Mouse (Mus musculus) stomach, embryonic 15.5 days (tissue): Measurements from ENCODE around the gene Odf4. TPM values are rescaled to one million over a fixed set of nuclear protein-coding genes. Genes with fewer than 3 reads are reported as not detected.

Source experiments
- ATAC-seq: fragments of 200-750 bp; cut with Nextera tagmentation; 2 replicates; pipeline ENCODE4 v1.8.0; 2017; ENCODE audit warnings: low read depth, moderate number of reproducible peaks, moderate TSS enrichment; ENCODE audit not compliant: insufficient read depth, low FRiP score
- H3K27ac ChIP-seq: fragments of 300-500 bp; sonication (generic); 2 replicates; pipeline ENCODE4 v1.5.1; 2015; ENCODE audit warnings: mild to moderate bottlenecking, inconsistent platforms
- H3K27me3 ChIP-seq: fragments of 300-500 bp; sonication (generic); replicated peaks from 2 replicates; pipeline ENCODE4 v1.6.1; 2015; ENCODE audit warnings: inconsistent platforms
- H3K36me3 ChIP-seq: fragments of 300-500 bp; sonication (generic); 2 replicates; pipeline ENCODE4 v1.6.1; 2015; ENCODE audit warnings: inconsistent platforms
- H3K4me1 ChIP-seq: fragments of 300-500 bp; sonication (generic); 2 replicates; pipeline ENCODE4 v1.6.1; 2015; ENCODE audit warnings: inconsistent platforms
- H3K4me2 ChIP-seq: fragments of 300-500 bp; sonication (generic); 2 replicates; pipeline ENCODE4 v1.6.1; 2015; ENCODE audit warnings: mild to moderate bottlenecking, inconsistent platforms
- H3K4me3 ChIP-seq: fragments of 300-500 bp; sonication (generic); replicated peaks from 2 replicates; pipeline ENCODE4 v1.5.1; 2015; ENCODE audit warnings: inconsistent platforms
- H3K9ac ChIP-seq: fragments of 300-500 bp; sonication (generic); 2 replicates; pipeline ENCODE4 v1.6.1; 2015; ENCODE audit warnings: inconsistent platforms
- H3K9me3 ChIP-seq: fragments of 300-500 bp; sonication (generic); 2 replicates; pipeline ENCODE4 v1.6.1; 2016; ENCODE audit warnings: inconsistent platforms
- WGBS: fragments of 180-500 bp; shearing (Covaris S2); methylation state at CpG from one replicate; pipeline ENCODE4 v1.1.7; 2015; 5-methylcytosine and 5-hydroxymethylcytosine counted together
- polyA plus RNA-seq: library from polyadenylated mRNA; unstranded; fragments of >200 nt; fragmentation: Nextera tagmentation; extraction: Ambion mirVana; gene quantifications from 2 replicates; pipeline ENCODE4 v1.2.1, GENCODE M21; 2015

Odf4 gene
- polyA plus RNA-seq, 1 experiment from 2014 or later: not detected

- no peaks in the 10 kb centered on the region for H3K27me3 ChIP-seq
- H3K4me1 ChIP-seq: no peaks in the 10 kb centered on the region
- H3K4me2 ChIP-seq: no peak overlapping the region
- ATAC-seq: no peak
- no peak overlapping the region for H3K27ac ChIP-seq
- H3K9ac ChIP-seq: no peak overlapping the region
- H3K4me3 ChIP-seq: no peak overlapping the region
- 82% methylated on average over 5 of the region's 5 CpGs for WGBS
- H3K36me3 ChIP-seq: no peaks in the 10 kb centered on the region
- no peaks in the 10 kb centered on the region for H3K9me3 ChIP-seq
Observed at GRCm38 (mm10) chr11:68886091-68886490, 40.8 kb downstream of the Odf4 start.

- H3K36me3 ChIP-seq: no peaks in the 10 kb centered on the region
- ATAC-seq: peak; percentile 72; the same call in 1 of the 2 replicates
Observed at GRCm38 (mm10) chr11:68884368-68884767, 42.5 kb downstream of the Odf4 start.

GRCm38 (mm10) chr11:68883843-68884242 lies 43.0 kb downstream of the Odf4 start:
- Histone ChIP-seq H3K4me2 (no peak overlapping the region), H3K36me3 (no peaks in the 10 kb centered on the region), H3K4me1 (no peaks in the 10 kb centered on the region), H3K9me3 (no peaks in the 10 kb centered on the region), H3K27ac (no peak overlapping the region), H3K27me3 (no peaks in the 10 kb centered on the region), H3K4me3 (no peak overlapping the region), H3K9ac (no peak overlapping the region)
- no peak for ATAC-seq
- 79% methylated on average over 2 of the region's 2 CpGs for whole genome bisulfite sequencing

More at GRCm38 (mm10) chr11:68884368-68884767, 42.5 kb downstream of the Odf4 start:
- H3K4me3 ChIP-seq: no peak overlapping the region
- no peak overlapping the region for H3K27ac ChIP-seq
- no peak overlapping the region for H3K9ac ChIP-seq
- H3K4me1 ChIP-seq: no peaks in the 10 kb centered on the region
- WGBS: 62% methylated on average over 5 of the region's 5 CpGs
- no peak overlapping the region for H3K4me2 ChIP-seq
- no peaks in the 10 kb centered on the region for H3K9me3 ChIP-seq
- no peaks in the 10 kb centered on the region for H3K27me3 ChIP-seq

GRCm38 (mm10) chr11:68882107-68882506 lies 44.8 kb downstream of the Odf4 start:
- Histone ChIP-seq H3K36me3 (no peaks in the 10 kb centered on the region), H3K4me1 (no peaks in the 10 kb centered on the region), H3K4me3 (no peak overlapping the region), H3K9me3 (no peaks in the 10 kb centered on the region), H3K27ac (no peak overlapping the region), H3K4me2 (peak overlapping the region; percentile 3; the same call in 1 of the 2 replicates), H3K27me3 (no peaks in the 10 kb centered on the region), H3K9ac (no peak overlapping the region)
- ATAC-seq: no peak
- 20% methylated on average over 14 of the region's 14 CpGs for WGBS

DNA sequence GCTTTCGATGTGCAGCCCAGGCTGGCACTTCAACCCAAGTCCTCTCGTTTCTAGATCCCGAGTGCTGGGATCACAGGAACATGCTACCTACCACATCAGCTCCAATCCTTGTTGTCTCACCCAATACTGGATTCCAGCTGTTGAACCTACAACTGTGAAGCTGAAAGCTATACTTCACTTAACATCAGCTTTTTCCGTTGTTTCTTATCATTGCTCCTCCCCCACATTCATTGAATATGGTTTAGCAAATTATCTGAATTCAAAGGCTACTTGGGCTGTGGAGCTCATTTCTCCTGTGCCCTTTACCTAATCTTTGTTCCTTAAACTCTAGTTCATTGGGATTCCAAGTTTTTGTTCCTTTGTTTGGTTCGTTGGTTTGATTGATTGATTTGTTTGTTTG lies 48.1 kb downstream of the Odf4 start:
- H3K4me3 ChIP-seq: no peak overlapping the region
- H3K4me1 ChIP-seq: no peaks in the 10 kb centered on the region
- H3K27ac ChIP-seq: no peak overlapping the region
- no peaks in the 10 kb centered on the region for H3K27me3 ChIP-seq
- 84% methylated on average over 5 of the region's 5 CpGs for whole genome bisulfite sequencing
- ATAC-seq: no peak
- H3K4me2 ChIP-seq: no peak overlapping the region
- H3K9me3 ChIP-seq: no peaks in the 10 kb centered on the region
- H3K9ac ChIP-seq: no peak overlapping the region
- no peaks in the 10 kb centered on the region for H3K36me3 ChIP-seq

DNA sequence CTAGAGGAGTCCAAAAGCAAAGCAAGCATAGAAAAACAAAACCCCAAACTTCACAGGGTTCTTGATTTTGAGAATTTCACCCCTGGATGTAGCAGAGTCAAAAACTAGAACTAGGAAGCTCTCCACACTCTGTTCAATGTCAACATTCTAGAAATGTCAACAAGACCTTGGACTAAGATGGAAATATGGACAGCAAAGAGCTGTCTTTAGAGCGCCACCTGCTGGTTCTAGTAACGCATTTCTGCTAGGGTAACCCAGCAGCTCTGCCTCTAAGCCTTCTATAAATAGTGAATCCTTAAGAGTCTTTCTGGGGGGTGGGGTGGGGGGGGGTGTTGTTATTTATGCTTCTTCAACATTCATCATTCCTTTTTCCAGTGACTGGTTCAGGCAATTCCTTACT lies 52.0 kb downstream of the Odf4 start:
- no peak overlapping the region for H3K27ac ChIP-seq
- 0% methylated on average over 2 of the region's 2 CpGs for WGBS
- H3K36me3 ChIP-seq: no peaks in the 10 kb centered on the region
- no peaks in the 10 kb centered on the region for H3K9me3 ChIP-seq
- H3K4me2 ChIP-seq: no peak overlapping the region
- no peak overlapping the region for H3K4me3 ChIP-seq
- no peak overlapping the region for H3K9ac ChIP-seq
- no peaks in the 10 kb centered on the region for H3K27me3 ChIP-seq
- ATAC-seq: peak; percentile 22; the same call in 1 of the 2 replicates
- no peaks in the 10 kb centered on the region; the same call in 1 of the 2 replicates for H3K4me1 ChIP-seq

Other genes with a start within 250 kb of the Odf4 start
- gene Myh10, start 235.5 kb downstream of the Odf4 start, polyA plus RNA-seq: 86.6 and 88.4 TPM in 2 replicates
- 78.7 and 80.4 TPM in 2 replicates for gene Ndel1, start 55.2 kb downstream of the Odf4 start, polyA plus RNA-seq
- 0.22 and 0.64 TPM in 2 replicates for gene Rnf222, start 38.5 kb downstream of the Odf4 start, polyA plus RNA-seq
- 1,013 and 1,066 TPM in 2 replicates for gene Rpl26, start 25.5 kb downstream of the Odf4 start, polyA plus RNA-seq
- 8.5 and 8.8 TPM in 2 replicates for gene Arhgef15, start 30.4 kb upstream of the Odf4 start, polyA plus RNA-seq
- 5.1 and 5.3 TPM in 2 replicates for gene Slc25a35, start 41.0 kb upstream of the Odf4 start, polyA plus RNA-seq
- gene Rangrf, start 48.1 kb upstream of the Odf4 start, polyA plus RNA-seq: 55.9 and 63.0 TPM in 2 replicates
- 31.5 and 33.7 TPM in 2 replicates for gene Pfas, start 81.4 kb upstream of the Odf4 start, polyA plus RNA-seq
- gene Ctc1, start 88.8 kb upstream of the Odf4 start, polyA plus RNA-seq: 40.3 and 45.5 TPM in 2 replicates
- gene Aurkb, start 118.6 kb upstream of the Odf4 start, polyA plus RNA-seq: 134 and 146 TPM in 2 replicates
- 10.3 and 10.7 TPM in 2 replicates for gene Borcs6, start 132.6 kb upstream of the Odf4 start, polyA plus RNA-seq
- gene Tmem107, start 143.7 kb upstream of the Odf4 start, polyA plus RNA-seq: 49.6 and 55.0 TPM in 2 replicates
- 68.5 and 84.6 TPM in 2 replicates for gene Vamp2, start 161.4 kb upstream of the Odf4 start, polyA plus RNA-seq
- 15.4 and 20.3 TPM in 2 replicates for gene Per1, start 168.1 kb upstream of the Odf4 start, polyA plus RNA-seq
- gene Hes7, start 193.3 kb upstream of the Odf4 start, polyA plus RNA-seq: 0.76 and 1.0 TPM in 2 replicates
- 0.37 TPM in 2 replicates for gene 9130213A22Rik, start 195.5 kb upstream of the Odf4 start, polyA plus RNA-seq
- 0.27 and 1.2 TPM in 2 replicates for gene Aloxe3, start 198.8 kb upstream of the Odf4 start, polyA plus RNA-seq
- gene Alox12b, start 229.9 kb upstream of the Odf4 start, polyA plus RNA-seq: 4.2 and 11.5 TPM in 2 replicates